Mouse (Mus musculus) hindbrain, postnatal 0 days (tissue): Measurements from ENCODE around the gene Spag17. TPM values are rescaled to one million over a fixed set of nuclear protein-coding genes. Genes with fewer than 3 reads are reported as not detected.

Source experiments
- ATAC-seq: fragments of 200-750 bp; cut with Nextera tagmentation; 2 replicates; pipeline ENCODE4 v1.8.0; 2017; ENCODE audit warnings: mild to moderate bottlenecking, moderate TSS enrichment, moderate library complexity
- DNase-seq: peaks from one replicate; pipeline ENCODE4 v3.0.0-alpha.2; 2015; ENCODE audit warnings: low spot score
- H3K27ac ChIP-seq: fragments of 300-500 bp; sonication (generic); 2 replicates; pipeline ENCODE4 v1.5.1; 2014; ENCODE audit warnings: mild to moderate bottlenecking
- H3K27me3 ChIP-seq: fragments of 300-500 bp; sonication (generic); 2 replicates; pipeline ENCODE4 v1.6.1; 2014; ENCODE audit warnings: low read length, mixed read lengths; ENCODE audit not compliant: insufficient read depth
- H3K36me3 ChIP-seq: fragments of 300-500 bp; sonication (generic); 2 replicates; pipeline ENCODE4 v1.6.1; 2014; ENCODE audit warnings: low read length, mixed read lengths; ENCODE audit not compliant: insufficient read depth
- H3K4me1 ChIP-seq: fragments of 300-500 bp; sonication (generic); 2 replicates; pipeline ENCODE4 v1.6.1; 2014; ENCODE audit warnings: antibody characterized with exemption, low read length, mixed read lengths; ENCODE audit not compliant: insufficient read depth
- H3K4me2 ChIP-seq: fragments of 300-500 bp; sonication (generic); 2 replicates; pipeline ENCODE4 v1.6.1; 2014; ENCODE audit warnings: low read depth, mild to moderate bottlenecking, low read length, moderate library complexity, mixed read lengths
- H3K4me3 ChIP-seq: fragments of 300-500 bp; sonication (generic); 2 replicates; pipeline ENCODE4 v1.5.1; 2014; ENCODE audit warnings: low read length
- H3K9ac ChIP-seq: fragments of 300-500 bp; sonication (generic); replicated peaks from 2 replicates; pipeline ENCODE4 v1.6.1; 2014; ENCODE audit warnings: mild to moderate bottlenecking, low read length, moderate library complexity, mixed read lengths
- H3K9me3 ChIP-seq: fragments of 300-500 bp; sonication (generic); 2 replicates; pipeline ENCODE4 v1.6.1; 2016; ENCODE audit warnings: low read length, mixed read lengths
- CTCF ChIP-seq: IDR thresholded peaks from 2 replicates; pipeline ENCODE4 v1.5.1; 2016; ENCODE audit warnings: antibody characterized with exemption, control low read depth, low read depth
- WGBS: fragments of 180-500 bp; shearing (Covaris S2); extraction: QIAGEN DNeasy Blood & Tissue Kit; methylation state at CpG from one replicate; pipeline ENCODE4 v1.1.7; 2014; 5-methylcytosine and 5-hydroxymethylcytosine counted together
- polyA plus RNA-seq: library from polyadenylated mRNA; unstranded; fragments of >200 nt; fragmentation: Nextera tagmentation; extraction: Ambion mirVana; gene quantifications from 2 replicates; pipeline ENCODE4 v1.2.1, GENCODE M21; 2015
- total RNA-seq: library from RNA; depleted of rRNA; stranded (reverse); fragments of >200 nt; gene quantifications from 2 replicates; pipeline ENCODE4 v1.2.3, GENCODE M21; 2014

Spag17 gene
- total and polyA plus RNA-seq, 2 experiments from 2014 or later, result 0.26 to 0.95 TPM

- ATAC-seq, result peak; percentile 92
- no peak overlapping the region for H3K27ac ChIP-seq
- no peaks in the 10 kb centered on the region for H3K4me1 ChIP-seq
- 31% methylated on average over 1 of the region's 1 CpGs for WGBS
- H3K4me3 ChIP-seq, result no peak overlapping the region
- peak; percentile 84 for TF ChIP-seq CTCF
- H3K36me3 ChIP-seq, result peaks cover 23% of the 10 kb centered on the region
- no peak overlapping the region for H3K9ac ChIP-seq
- no peaks in the 10 kb centered on the region for H3K9me3 ChIP-seq
- peak; percentile 92 for DNase-seq
- H3K27me3 ChIP-seq, result no peaks in the 10 kb centered on the region
- H3K4me2 ChIP-seq, result no peak overlapping the region
Measured at GRCm38 (mm10) chr3:100189444-100189843, 304.2 kb downstream of the Spag17 start.

DNA sequence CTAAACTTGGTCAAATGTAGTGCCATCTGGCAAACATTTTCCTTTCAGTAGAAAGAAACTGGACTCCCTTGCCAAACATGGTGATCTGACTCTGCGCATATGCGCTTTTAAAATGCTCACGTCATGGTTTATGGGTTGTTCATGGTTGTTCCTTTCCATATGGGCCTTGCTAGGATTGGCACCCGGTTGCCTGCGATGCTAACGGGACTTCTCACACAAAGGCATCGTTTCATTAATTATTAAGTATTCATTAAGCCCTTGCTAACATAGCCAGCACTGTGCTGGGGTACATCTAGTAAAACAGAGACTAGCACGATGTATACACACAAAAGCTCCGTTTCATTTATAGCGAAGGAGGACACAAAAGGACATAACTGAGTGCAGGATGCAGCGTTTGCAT lies 304.7 kb downstream of the Spag17 start:
- Histone ChIP-seq H3K4me3 (no peak overlapping the region), H3K9ac (no peak overlapping the region), H3K9me3 (no peaks in the 10 kb centered on the region), H3K27ac (no peak overlapping the region), H3K36me3 (peaks cover 23% of the 10 kb centered on the region), H3K27me3 (no peaks in the 10 kb centered on the region), H3K4me1 (no peaks in the 10 kb centered on the region), H3K4me2 (no peak overlapping the region)
- TF ChIP-seq CTCF, result no peak
- 77% methylated on average over 11 of the region's 11 CpGs for WGBS
- DNase-seq (no peak), ATAC-seq (peak; percentile 50)
